Mouse (Mus musculus): ENCODE results near the gene Fsip1. TPM values are rescaled to one million over a fixed set of nuclear protein-coding genes. Genes with fewer than 3 reads are reported as not detected.
A peak's percentile ranks its signal among the peaks of the same experiment; 100 is the strongest.

Gene Fsip1
- polyA plus RNA-seq, 2 experiments, result 0.32 to 0.40 TPM

DNA sequence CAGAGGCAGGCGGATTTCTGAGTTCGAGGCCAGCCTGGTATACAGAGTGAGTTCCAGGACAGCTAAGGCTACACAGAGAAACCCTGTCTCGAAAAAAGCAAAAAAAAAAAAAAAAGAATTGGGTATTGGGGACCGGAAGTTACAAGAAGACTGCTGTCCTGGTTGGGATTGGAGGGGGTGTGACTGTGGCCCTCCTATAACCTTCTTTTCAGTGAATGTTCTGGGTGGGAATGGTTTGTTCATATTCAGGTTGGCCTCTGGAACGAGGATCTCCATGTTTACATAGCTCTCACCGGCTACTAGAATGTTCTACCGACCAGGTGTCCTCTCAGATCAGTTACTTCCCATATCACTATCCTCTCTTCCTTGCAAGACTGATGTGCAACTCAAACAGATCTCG lies 328 bp upstream of the Fsip1 start:
- Histone ChIP-seq H3K4me2 (replicated peaks; ENCODE audit: low read depth, low read length, severe bottlenecking) (peak overlapping the region; percentile 62), H3K27me3 (ENCODE audit: control insufficient read depth, insufficient read depth, low read length) (no peaks in the 10 kb centered on the region), H3K36me3 (ENCODE audit: control insufficient read depth, insufficient read depth, low read length) (no peaks in the 10 kb centered on the region), H3K27ac (replicated peaks; ENCODE audit: low read depth, low read length) (no peak overlapping the region), H3K4me3 (replicated peaks; ENCODE audit: low read length) (peak overlapping the region; percentile 36), H3K4me1 (ENCODE audit: control insufficient read depth, insufficient read depth, low read length) (peaks cover 4% of the 10 kb centered on the region; the same call in 1 of the 2 replicates), H3K9ac (ENCODE audit: low read depth, low read length, severe bottlenecking) (no peak overlapping the region), H3K9me3 (ENCODE audit: control insufficient read depth, low read length) (no peaks in the 10 kb centered on the region)
- TF ChIP-seq POLR2A (IDR thresholded peaks at IDR 0.05; ENCODE audit: borderline replicate concordance, extremely low read depth, insufficient read depth, insufficient read length), result no peak
- DNase-seq (ENCODE audit: low spot score), result no peak
- no peak for ATAC-seq (ENCODE audit: low FRiP score, low read depth)
- WGBS, result 71% methylated on average over 8 of the region's 8 CpGs

- 33% methylated on average over 8 of the region's 8 CpGs for WGBS
- no peak for TF ChIP-seq POLR2A (IDR thresholded peaks at IDR 0.05; ENCODE audit: borderline replicate concordance, extremely low read depth, insufficient read depth, insufficient read length)
- ATAC-seq (ENCODE audit: low FRiP score, low read depth), result no peak
- H3K4me3 ChIP-seq (replicated peaks; ENCODE audit: low read length), result no peak overlapping the region
- H3K27ac ChIP-seq (replicated peaks; ENCODE audit: low read depth, low read length), result no peak overlapping the region
- H3K9me3 ChIP-seq (ENCODE audit: control insufficient read depth, low read length), result no peaks in the 10 kb centered on the region
- no peak overlapping the region for H3K4me2 ChIP-seq (replicated peaks; ENCODE audit: low read depth, low read length, severe bottlenecking)
- no peak for DNase-seq (ENCODE audit: low spot score)
- no peak overlapping the region for H3K9ac ChIP-seq (ENCODE audit: low read depth, low read length, severe bottlenecking)
- no peaks in the 10 kb centered on the region for H3K36me3 ChIP-seq (ENCODE audit: control insufficient read depth, insufficient read depth, low read length)
- H3K27me3 ChIP-seq (ENCODE audit: control insufficient read depth, insufficient read depth, low read length), result no peaks in the 10 kb centered on the region
- H3K4me1 ChIP-seq (ENCODE audit: control insufficient read depth, insufficient read depth, low read length), result peaks cover 4% of the 10 kb centered on the region; the same call in 1 of the 2 replicates
Measured at GRCm38 (mm10) chr2:118254516-118254915, 2.2 kb downstream of the Fsip1 start.

DNA sequence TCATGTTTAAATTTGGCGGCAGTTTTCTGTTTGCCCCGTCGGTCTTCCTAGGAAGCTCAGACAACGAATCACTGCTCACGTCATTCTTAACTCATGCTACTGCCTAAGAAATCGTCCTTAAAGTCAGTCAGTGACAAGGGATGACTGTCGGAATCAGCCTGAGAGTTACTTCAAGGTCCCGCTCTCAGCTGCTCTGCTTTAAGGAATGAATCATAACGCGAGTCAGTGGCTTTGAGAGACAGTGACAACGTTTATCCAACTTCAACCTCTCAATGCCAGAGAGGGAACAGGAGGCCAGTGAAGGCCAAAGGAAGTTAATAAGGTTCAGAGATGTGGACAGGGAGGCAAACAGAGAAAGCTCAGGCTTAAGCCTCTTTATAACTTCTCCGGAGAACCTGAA lies 7.8 kb downstream of the Fsip1 start:
- no peak overlapping the region for H3K4me3 ChIP-seq (replicated peaks; ENCODE audit: low read length)
- H3K4me1 ChIP-seq (ENCODE audit: control insufficient read depth, insufficient read depth, low read length), result no peaks in the 10 kb centered on the region
- H3K4me2 ChIP-seq (replicated peaks; ENCODE audit: low read depth, low read length, severe bottlenecking), result no peak overlapping the region
- H3K36me3 ChIP-seq (ENCODE audit: control insufficient read depth, insufficient read depth, low read length), result no peaks in the 10 kb centered on the region
- 79% methylated on average over 12 of the region's 12 CpGs for WGBS
- H3K27ac ChIP-seq (replicated peaks; ENCODE audit: low read depth, low read length), result no peak overlapping the region
- H3K9ac ChIP-seq (ENCODE audit: low read depth, low read length, severe bottlenecking), result no peak overlapping the region
- H3K27me3 ChIP-seq (ENCODE audit: control insufficient read depth, insufficient read depth, low read length), result no peaks in the 10 kb centered on the region
- ATAC-seq (ENCODE audit: low FRiP score, low read depth) (no peak), DNase-seq (ENCODE audit: low spot score) (no peak)
- no peak for TF ChIP-seq POLR2A (IDR thresholded peaks at IDR 0.05; ENCODE audit: borderline replicate concordance, extremely low read depth, insufficient read depth, insufficient read length)
- no peaks in the 10 kb centered on the region for H3K9me3 ChIP-seq (ENCODE audit: control insufficient read depth, low read length)

DNA sequence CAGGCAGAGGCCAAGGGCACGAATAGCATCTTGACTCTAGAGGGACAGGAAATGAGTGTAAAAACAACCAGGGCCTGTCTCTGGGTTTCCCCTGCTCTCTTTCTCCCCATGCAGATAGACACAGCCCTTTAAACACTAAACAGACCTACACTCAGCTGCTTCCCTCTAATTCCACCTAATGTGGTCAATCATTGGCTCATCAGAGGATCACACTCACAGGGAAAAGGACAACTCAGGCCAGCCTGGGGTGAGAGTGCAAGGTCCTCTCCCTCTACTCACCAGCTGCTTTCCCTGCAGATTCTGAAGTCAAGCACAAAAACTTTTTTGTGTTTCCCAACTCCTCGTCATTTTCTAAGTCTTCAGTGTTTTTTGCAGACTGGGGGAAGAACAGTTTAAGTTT lies 8.8 kb downstream of the Fsip1 start:
- H3K9me3 ChIP-seq (ENCODE audit: control insufficient read depth, low read length), result no peaks in the 10 kb centered on the region
- H3K4me2 ChIP-seq (replicated peaks; ENCODE audit: low read depth, low read length, severe bottlenecking), result no peak overlapping the region
- 52% methylated on average over 2 of the region's 2 CpGs for WGBS
- DNase-seq (ENCODE audit: low spot score) (no peak), ATAC-seq (ENCODE audit: low FRiP score, low read depth) (no peak)
- H3K36me3 ChIP-seq (ENCODE audit: control insufficient read depth, insufficient read depth, low read length), result no peaks in the 10 kb centered on the region
- no peak for TF ChIP-seq POLR2A (IDR thresholded peaks at IDR 0.05; ENCODE audit: borderline replicate concordance, extremely low read depth, insufficient read depth, insufficient read length)
- H3K4me1 ChIP-seq (ENCODE audit: control insufficient read depth, insufficient read depth, low read length), result no peaks in the 10 kb centered on the region
- no peak overlapping the region for H3K4me3 ChIP-seq (replicated peaks; ENCODE audit: low read length)
- no peaks in the 10 kb centered on the region for H3K27me3 ChIP-seq (ENCODE audit: control insufficient read depth, insufficient read depth, low read length)
- no peak overlapping the region for H3K27ac ChIP-seq (replicated peaks; ENCODE audit: low read depth, low read length)
- no peak overlapping the region for H3K9ac ChIP-seq (ENCODE audit: low read depth, low read length, severe bottlenecking)

DNA sequence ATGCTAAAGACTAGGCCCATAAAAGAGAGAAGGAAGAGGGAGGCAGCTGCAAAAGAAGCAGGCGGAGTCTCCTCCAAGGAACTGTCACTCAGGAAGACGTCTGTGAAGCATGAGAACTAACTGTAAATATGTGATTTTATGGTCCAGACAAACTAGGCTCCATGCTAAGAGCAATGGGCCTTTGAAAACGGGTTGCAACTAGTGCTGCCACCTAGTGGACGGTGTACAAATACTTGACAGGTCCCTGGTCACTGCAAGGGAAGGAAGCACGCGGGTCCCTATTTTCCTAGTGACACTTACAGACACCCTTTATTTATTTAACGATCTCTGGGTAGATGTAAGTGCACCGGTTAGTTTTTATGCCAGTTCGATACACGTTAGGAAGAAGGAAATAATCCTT lies 10.9 kb downstream of the Fsip1 start:
- DNase-seq (ENCODE audit: low spot score), result peak; percentile 80
- H3K27me3 ChIP-seq (ENCODE audit: control insufficient read depth, insufficient read depth, low read length), result no peaks in the 10 kb centered on the region
- H3K36me3 ChIP-seq (ENCODE audit: control insufficient read depth, insufficient read depth, low read length), result no peaks in the 10 kb centered on the region
- H3K9ac ChIP-seq (ENCODE audit: low read depth, low read length, severe bottlenecking), result no peak overlapping the region
- H3K4me2 ChIP-seq (replicated peaks; ENCODE audit: low read depth, low read length, severe bottlenecking), result no peak overlapping the region
- peak; percentile 53; the same call in 1 of the 2 replicates for ATAC-seq (ENCODE audit: low FRiP score, low read depth)
- H3K27ac ChIP-seq (replicated peaks; ENCODE audit: low read depth, low read length), result no peak overlapping the region
- no peak for TF ChIP-seq POLR2A (IDR thresholded peaks at IDR 0.05; ENCODE audit: borderline replicate concordance, extremely low read depth, insufficient read depth, insufficient read length)
- 10% methylated on average over 10 of the region's 10 CpGs for WGBS
- H3K9me3 ChIP-seq (ENCODE audit: control insufficient read depth, low read length), result no peaks in the 10 kb centered on the region
- H3K4me1 ChIP-seq (ENCODE audit: control insufficient read depth, insufficient read depth, low read length), result no peaks in the 10 kb centered on the region
- no peak overlapping the region for H3K4me3 ChIP-seq (replicated peaks; ENCODE audit: low read length)

GRCm38 (mm10) chr2:118236196-118236595 lies 20.6 kb downstream of the Fsip1 start:
- no peaks in the 10 kb centered on the region for H3K36me3 ChIP-seq (ENCODE audit: control insufficient read depth, insufficient read depth, low read length)
- DNase-seq (ENCODE audit: low spot score) (no peak), ATAC-seq (ENCODE audit: low FRiP score, low read depth) (no peak)
- H3K27me3 ChIP-seq (ENCODE audit: control insufficient read depth, insufficient read depth, low read length), result no peaks in the 10 kb centered on the region
- no peak overlapping the region for H3K27ac ChIP-seq (replicated peaks; ENCODE audit: low read depth, low read length)
- WGBS, result 33% methylated on average over 7 of the region's 7 CpGs
- H3K4me1 ChIP-seq (ENCODE audit: control insufficient read depth, insufficient read depth, low read length), result peaks cover 8% of the 10 kb centered on the region; the same call in 1 of the 2 replicates
- H3K4me3 ChIP-seq (replicated peaks; ENCODE audit: low read length), result no peak overlapping the region
- H3K9me3 ChIP-seq (ENCODE audit: control insufficient read depth, low read length), result no peaks in the 10 kb centered on the region
- H3K4me2 ChIP-seq (replicated peaks; ENCODE audit: low read depth, low read length, severe bottlenecking), result no peak overlapping the region
- H3K9ac ChIP-seq (ENCODE audit: low read depth, low read length, severe bottlenecking), result no peak overlapping the region
- TF ChIP-seq POLR2A (IDR thresholded peaks at IDR 0.05; ENCODE audit: borderline replicate concordance, extremely low read depth, insufficient read depth, insufficient read length), result no peak
